Mouse (Mus musculus): ENCODE results near the gene Timm44. TPM values are rescaled to one million over a fixed set of nuclear protein-coding genes. Genes with fewer than 3 reads are reported as not detected.

Gene Timm44
- total and polyA plus RNA-seq, 3 experiments = 92.4 to 105 (median 92.8) TPM

- Histone ChIP-seq H3K4me3 (no peak overlapping the region), H3K4me1 (ENCODE audit: control insufficient read depth, insufficient read depth, low read length) (peaks cover 7% of the 10 kb centered on the region), H3K27ac (no peak overlapping the region; the same call in 1 of the 2 replicates), H3K36me3 (ENCODE audit: control insufficient read depth, insufficient read depth, low read length) (peaks cover 18% of the 10 kb centered on the region), H3K79me2 (replicated peaks; ENCODE audit: control insufficient read depth, insufficient read depth, low read length) (peaks cover 8% of the 10 kb centered on the region), H3K27me3 (ENCODE audit: control insufficient read depth, insufficient read depth, low read length) (no peaks in the 10 kb centered on the region), H3K9ac (ENCODE audit: low read depth, low read length) (no peak overlapping the region)
- DNase-seq = no peak
- 37% methylated on average over 3 of the region's 3 CpGs for WGBS
- TF ChIP-seq POLR2A (IDR thresholded peaks at IDR 0.05; ENCODE audit: insufficient read depth, low read depth, low read length) = no peak
- no peak for TF ChIP-seq CTCF (IDR thresholded peaks at IDR 0.05)
- TF ChIP-seq EP300 (IDR thresholded peaks at IDR 0.05; ENCODE audit: insufficient read depth, low read depth, low read length) = no peak
- intact Hi-C loops (cut with DNase I) = no loop called here
Measured at GRCm38 (mm10) chr8:4313254-4314124, 37.8 kb upstream of the Timm44 start.

- H3K27ac ChIP-seq = no peak overlapping the region
- H3K9ac ChIP-seq (ENCODE audit: low read depth, low read length) = no peak overlapping the region
- H3K4me1 ChIP-seq (ENCODE audit: control insufficient read depth, insufficient read depth, low read length) = peaks cover 6% of the 10 kb centered on the region
- peaks cover 5% of the 10 kb centered on the region; the same call in 1 of the 2 replicates for H3K79me2 ChIP-seq (replicated peaks; ENCODE audit: control insufficient read depth, insufficient read depth, low read length)
- DNase-seq = no peak
- H3K27me3 ChIP-seq (ENCODE audit: control insufficient read depth, insufficient read depth, low read length) = no peaks in the 10 kb centered on the region
- intact Hi-C loops (cut with DNase I) = no loop called here
- no peak for TF ChIP-seq CTCF (IDR thresholded peaks at IDR 0.05)
- TF ChIP-seq POLR2A (IDR thresholded peaks at IDR 0.05; ENCODE audit: insufficient read depth, low read depth, low read length) = no peak
- no peak for TF ChIP-seq EP300 (IDR thresholded peaks at IDR 0.05; ENCODE audit: insufficient read depth, low read depth, low read length)
- H3K4me3 ChIP-seq = no peak overlapping the region
- peaks cover 18% of the 10 kb centered on the region for H3K36me3 ChIP-seq (ENCODE audit: control insufficient read depth, insufficient read depth, low read length)
Measured at GRCm38 (mm10) chr8:4312104-4312503, 36.4 kb upstream of the Timm44 start.

- DNase-seq = no peak
- H3K4me3 ChIP-seq = no peak overlapping the region
- 68% methylated on average over 2 of the region's 2 CpGs for WGBS
- H3K79me2 ChIP-seq (replicated peaks; ENCODE audit: control insufficient read depth, insufficient read depth, low read length) = peaks cover 4% of the 10 kb centered on the region
- no peaks in the 10 kb centered on the region; the same call in 1 of the 2 replicates for H3K4me1 ChIP-seq (ENCODE audit: control insufficient read depth, insufficient read depth, low read length)
- TF ChIP-seq POLR2A (IDR thresholded peaks at IDR 0.05; ENCODE audit: insufficient read depth, low read depth, low read length) (no peak), CTCF (IDR thresholded peaks at IDR 0.05) (no peak), EP300 (IDR thresholded peaks at IDR 0.05; ENCODE audit: insufficient read depth, low read depth, low read length) (no peak)
- no peak overlapping the region for H3K27ac ChIP-seq
- no peak overlapping the region for H3K9ac ChIP-seq (ENCODE audit: low read depth, low read length)
- peaks cover 4% of the 10 kb centered on the region for H3K36me3 ChIP-seq (ENCODE audit: control insufficient read depth, insufficient read depth, low read length)
- no peaks in the 10 kb centered on the region for H3K27me3 ChIP-seq (ENCODE audit: control insufficient read depth, insufficient read depth, low read length)
- intact Hi-C loops (cut with DNase I) = no loop called here
Measured at GRCm38 (mm10) chr8:4305838-4306237, 30.1 kb upstream of the Timm44 start.

- no peak for DNase-seq
- intact Hi-C loops (cut with DNase I) = no loop called here
- peaks cover 4% of the 10 kb centered on the region for H3K79me2 ChIP-seq (replicated peaks; ENCODE audit: control insufficient read depth, insufficient read depth, low read length)
- no peak overlapping the region for H3K9ac ChIP-seq (ENCODE audit: low read depth, low read length)
- WGBS = 51% methylated on average over 3 of the region's 3 CpGs
- H3K27ac ChIP-seq = no peak overlapping the region
- H3K4me3 ChIP-seq = no peak overlapping the region
- H3K4me1 ChIP-seq (ENCODE audit: control insufficient read depth, insufficient read depth, low read length) = no peaks in the 10 kb centered on the region; the same call in 1 of the 2 replicates
- H3K36me3 ChIP-seq (ENCODE audit: control insufficient read depth, insufficient read depth, low read length) = peaks cover 4% of the 10 kb centered on the region
- H3K27me3 ChIP-seq (ENCODE audit: control insufficient read depth, insufficient read depth, low read length) = no peaks in the 10 kb centered on the region
- TF ChIP-seq POLR2A (IDR thresholded peaks at IDR 0.05; ENCODE audit: insufficient read depth, low read depth, low read length) = no peak
Measured at GRCm38 (mm10) chr8:4304124-4304547, 28.4 kb upstream of the Timm44 start.

GRCm38 (mm10) chr8:4297822-4298221 lies 22.1 kb upstream of the Timm44 start:
- no peak for TF ChIP-seq EP300 (IDR thresholded peaks at IDR 0.05; ENCODE audit: insufficient read depth, low read depth, low read length)
- no peak for TF ChIP-seq POLR2A (IDR thresholded peaks at IDR 0.05; ENCODE audit: insufficient read depth, low read depth, low read length)
- no peak for TF ChIP-seq CTCF (IDR thresholded peaks at IDR 0.05)
- DNase-seq = no peak
- H3K27ac ChIP-seq = no peak overlapping the region
- 64% methylated on average over 4 of the region's 4 CpGs for WGBS
- peaks cover 2% of the 10 kb centered on the region for H3K36me3 ChIP-seq (ENCODE audit: control insufficient read depth, insufficient read depth, low read length)
- intact Hi-C loops (cut with DNase I) = no loop called here
- peaks cover 3% of the 10 kb centered on the region; the same call in 1 of the 2 replicates for H3K79me2 ChIP-seq (replicated peaks; ENCODE audit: control insufficient read depth, insufficient read depth, low read length)
- H3K4me3 ChIP-seq = no peak overlapping the region
- H3K4me1 ChIP-seq (ENCODE audit: control insufficient read depth, insufficient read depth, low read length) = no peaks in the 10 kb centered on the region
- H3K9ac ChIP-seq (ENCODE audit: low read depth, low read length) = no peak overlapping the region
- no peaks in the 10 kb centered on the region for H3K27me3 ChIP-seq (ENCODE audit: control insufficient read depth, insufficient read depth, low read length)

GRCm38 (mm10) chr8:4292738-4293137 lies 17.0 kb upstream of the Timm44 start:
- H3K36me3 ChIP-seq (ENCODE audit: control insufficient read depth, insufficient read depth, low read length) = peaks cover 2% of the 10 kb centered on the region
- DNase-seq = no peak
- H3K79me2 ChIP-seq (replicated peaks; ENCODE audit: control insufficient read depth, insufficient read depth, low read length) = no peaks in the 10 kb centered on the region
- 85% methylated on average over 5 of the region's 5 CpGs for WGBS
- intact Hi-C loops (cut with DNase I) = no loop called here
- no peak overlapping the region for H3K4me3 ChIP-seq
- TF ChIP-seq CTCF (IDR thresholded peaks at IDR 0.05) (peak; percentile 50), EP300 (IDR thresholded peaks at IDR 0.05; ENCODE audit: insufficient read depth, low read depth, low read length) (no peak), POLR2A (IDR thresholded peaks at IDR 0.05; ENCODE audit: insufficient read depth, low read depth, low read length) (no peak)
- H3K4me1 ChIP-seq (ENCODE audit: control insufficient read depth, insufficient read depth, low read length) = no peaks in the 10 kb centered on the region
- no peak overlapping the region for H3K9ac ChIP-seq (ENCODE audit: low read depth, low read length)
- no peaks in the 10 kb centered on the region for H3K27me3 ChIP-seq (ENCODE audit: control insufficient read depth, insufficient read depth, low read length)
- H3K27ac ChIP-seq = no peak overlapping the region

Measured in heart, adult 2 months (tissue).